Mouse (Mus musculus) ES-Bruce4 (cell line): Measurements from ENCODE around the gene Acot11. TPM values are rescaled to one million over a fixed set of nuclear protein-coding genes. Genes with fewer than 3 reads are reported as not detected.

Experiments
- H3K27ac ChIP-seq: 2 replicates; pipeline ENCODE4 v1.5.1; 2012; ENCODE audit warnings: low read length, inconsistent platforms; ENCODE audit not compliant: insufficient read depth
- H3K27me3 ChIP-seq: 2 replicates; pipeline ENCODE4 v1.6.1; 2012; ENCODE audit warnings: mild to moderate bottlenecking, low read length, inconsistent platforms; ENCODE audit not compliant: control insufficient read depth, poor library complexity, insufficient read depth, severe bottlenecking
- H3K36me3 ChIP-seq: 2 replicates; pipeline ENCODE4 v1.6.1; 2012; ENCODE audit warnings: inconsistent platforms, mild to moderate bottlenecking, low read length, moderate library complexity; ENCODE audit not compliant: control insufficient read depth, poor library complexity, insufficient read depth, severe bottlenecking
- H3K4me1 ChIP-seq: one replicate; pipeline ENCODE4 v1.8.1; 2011; ENCODE audit warnings: low read length; ENCODE audit not compliant: control insufficient read depth, insufficient read depth
- H3K4me3 ChIP-seq: 2 replicates; pipeline ENCODE4 v1.5.1; 2011; ENCODE audit warnings: low read depth, mild to moderate bottlenecking, low read length
- H3K9ac ChIP-seq: 2 replicates; pipeline ENCODE4 v1.6.1; 2012; ENCODE audit warnings: low read depth, mild to moderate bottlenecking, inconsistent platforms; ENCODE audit not compliant: poor library complexity, severe bottlenecking
- H3K9me3 ChIP-seq: replicated peaks from 2 replicates; pipeline ENCODE4 v1.6.1; 2012; ENCODE audit warnings: mild to moderate bottlenecking, low read length, inconsistent platforms; ENCODE audit not compliant: control insufficient read depth, poor library complexity, insufficient read depth, severe bottlenecking
- CTCF ChIP-seq: IDR thresholded peaks from one replicate; pipeline ENCODE4 v1.8.1; 2011; ENCODE audit warnings: low read depth, low read length
- EP300 ChIP-seq: IDR thresholded peaks from 2 replicates; pipeline ENCODE4 v1.6.1; 2011; ENCODE audit warnings: low read depth, low read length; ENCODE audit not compliant: insufficient read depth
- POLR2A ChIP-seq: IDR thresholded peaks from one replicate; pipeline ENCODE4 v1.8.1; 2011; ENCODE audit warnings: low read length; ENCODE audit not compliant: insufficient read depth
- polyA plus RNA-seq: library from polyadenylated mRNA; stranded (reverse); fragments of >200 nt; gene quantifications from 2 replicates; pipeline ENCODE4 v1.2.4, GENCODE M21; 2011; ENCODE audit warnings: low read depth; ENCODE audit not compliant: missing spikeins, insufficient read depth, insufficient read length

The Acot11 gene
- polyA plus RNA-seq, 1 experiment: 3.8 TPM

DNA sequence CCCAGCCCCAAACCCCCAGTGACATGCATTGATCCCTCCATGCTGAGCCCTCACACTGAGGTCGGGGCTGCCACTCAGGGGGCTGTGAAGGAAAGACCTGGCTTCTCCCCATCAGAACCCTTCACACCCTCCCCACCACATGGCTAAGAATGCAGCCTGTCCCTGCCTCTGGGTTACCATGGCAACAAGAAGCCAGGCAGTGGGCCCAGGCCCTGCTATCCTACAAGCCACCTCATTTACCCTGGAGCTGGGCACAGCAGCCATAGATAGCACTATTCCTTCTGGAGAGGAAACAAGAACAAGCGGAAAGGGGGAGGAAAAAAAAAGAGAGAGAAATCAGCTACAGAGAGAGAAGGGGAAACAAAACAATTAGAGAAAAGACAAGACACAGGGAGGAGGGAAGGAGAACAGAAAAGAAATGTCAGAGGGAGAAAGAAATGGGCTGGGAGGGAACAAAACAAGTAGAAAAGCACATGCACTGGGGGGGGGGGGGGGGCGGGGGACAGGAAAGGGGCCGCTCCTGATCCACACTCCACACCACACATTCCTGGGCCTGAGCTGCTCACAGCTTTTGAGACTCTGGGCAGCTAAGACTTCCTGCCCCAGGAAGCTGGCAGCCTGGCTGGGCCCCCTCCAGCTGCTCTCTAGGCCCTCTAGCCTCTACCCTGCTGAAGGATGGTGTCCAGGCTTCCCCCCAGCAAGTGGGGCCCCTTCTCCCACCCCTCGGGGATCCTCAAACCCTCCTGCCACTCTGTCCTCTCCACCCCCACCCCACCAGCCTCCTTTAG lies 18.9 kb downstream of the Acot11 start:
- no peak overlapping the region for H3K4me3 ChIP-seq

DNA sequence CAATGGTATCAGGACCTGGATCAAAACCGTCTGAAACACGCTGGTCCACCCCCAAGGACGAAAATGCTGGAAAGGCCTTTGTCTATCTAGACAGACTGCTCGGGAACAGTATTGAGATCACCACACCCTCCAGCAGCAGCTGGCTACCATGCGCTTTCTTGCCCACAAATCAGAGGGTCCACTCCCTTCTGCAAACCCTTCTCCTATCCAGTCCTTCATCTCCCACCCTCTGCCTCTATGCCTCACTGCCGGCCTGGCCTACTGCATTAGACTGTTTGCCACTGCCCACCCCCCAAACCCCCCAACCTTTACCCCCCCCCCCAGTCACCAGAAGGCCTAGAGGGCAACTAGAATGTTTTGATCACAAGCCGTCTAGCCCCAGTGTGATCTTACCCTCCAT lies 19.5 kb downstream of the Acot11 start:
- no peak overlapping the region for H3K9ac ChIP-seq
- H3K4me1 ChIP-seq: peaks cover 2% of the 10 kb centered on the region
- TF ChIP-seq CTCF (no peak), EP300 (no peak), POLR2A (no peak)
- H3K27me3 ChIP-seq: no peaks in the 10 kb centered on the region
- no peak overlapping the region for H3K27ac ChIP-seq
- H3K36me3 ChIP-seq: no peaks in the 10 kb centered on the region
- no peak overlapping the region for H3K4me3 ChIP-seq
- H3K9me3 ChIP-seq: no peaks in the 10 kb centered on the region

More for the DNA sequence above, 18.9 kb downstream of the Acot11 start:
- Histone ChIP-seq H3K36me3 (no peaks in the 10 kb centered on the region), H3K27ac (no peak overlapping the region), H3K9ac (no peak overlapping the region), H3K9me3 (no peaks in the 10 kb centered on the region), H3K4me1 (peaks cover 5% of the 10 kb centered on the region), H3K27me3 (no peaks in the 10 kb centered on the region)
- no peak for TF ChIP-seq POLR2A
- no peak for TF ChIP-seq CTCF
- no peak for TF ChIP-seq EP300

DNA sequence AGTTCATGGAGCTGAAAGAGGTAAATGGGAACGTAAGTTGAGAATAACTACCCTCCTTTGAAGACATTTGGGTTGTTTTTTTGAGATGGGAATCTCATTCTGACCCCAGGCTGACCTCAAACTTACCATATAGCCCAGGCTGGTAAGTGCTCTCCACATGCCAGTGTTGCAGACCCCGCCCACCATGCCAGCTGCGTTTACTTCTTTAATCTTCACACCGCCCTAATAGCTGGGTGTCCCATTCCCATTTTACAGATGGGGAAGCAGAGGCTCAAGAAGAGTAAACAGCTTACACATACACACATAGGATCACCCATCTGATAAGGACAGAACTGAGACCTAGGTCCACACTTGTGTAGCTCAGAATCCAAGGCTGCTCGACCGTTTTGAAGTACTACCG lies 20.0 kb downstream of the Acot11 start:
- Histone ChIP-seq H3K4me1 (peaks cover 2% of the 10 kb centered on the region), H3K9me3 (no peaks in the 10 kb centered on the region), H3K27ac (no peak overlapping the region), H3K4me3 (no peak overlapping the region), H3K9ac (no peak overlapping the region), H3K36me3 (no peaks in the 10 kb centered on the region), H3K27me3 (no peaks in the 10 kb centered on the region)
- no peak for TF ChIP-seq CTCF
- no peak for TF ChIP-seq EP300
- no peak for TF ChIP-seq POLR2A

DNA sequence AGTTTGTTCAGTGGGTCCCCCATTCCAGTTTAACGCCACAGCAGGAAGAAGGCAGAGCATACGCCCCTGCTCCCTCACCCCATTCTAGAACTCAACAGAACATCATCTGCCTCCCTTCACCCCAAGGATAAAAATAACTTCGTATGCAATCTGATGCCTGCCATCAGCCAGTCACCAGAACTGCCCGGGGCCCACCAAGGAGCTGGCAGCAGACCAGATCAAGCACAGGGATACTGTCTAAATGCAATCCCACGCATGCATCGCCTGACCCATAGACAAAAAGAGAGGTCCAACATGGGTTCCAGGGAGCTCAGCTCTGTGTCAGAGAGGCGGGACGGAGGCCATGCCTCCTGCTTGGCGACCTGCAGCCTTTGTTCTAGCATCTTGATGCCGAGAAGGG lies 21.7 kb downstream of the Acot11 start:
- no peaks in the 10 kb centered on the region for H3K9me3 ChIP-seq
- no peak overlapping the region for H3K9ac ChIP-seq
- no peaks in the 10 kb centered on the region for H3K36me3 ChIP-seq
- peaks cover 2% of the 10 kb centered on the region for H3K4me1 ChIP-seq
- TF ChIP-seq POLR2A: no peak
- no peak for TF ChIP-seq EP300
- no peak for TF ChIP-seq CTCF
- H3K4me3 ChIP-seq: no peak overlapping the region
- no peak overlapping the region for H3K27ac ChIP-seq
- no peaks in the 10 kb centered on the region for H3K27me3 ChIP-seq

DNA sequence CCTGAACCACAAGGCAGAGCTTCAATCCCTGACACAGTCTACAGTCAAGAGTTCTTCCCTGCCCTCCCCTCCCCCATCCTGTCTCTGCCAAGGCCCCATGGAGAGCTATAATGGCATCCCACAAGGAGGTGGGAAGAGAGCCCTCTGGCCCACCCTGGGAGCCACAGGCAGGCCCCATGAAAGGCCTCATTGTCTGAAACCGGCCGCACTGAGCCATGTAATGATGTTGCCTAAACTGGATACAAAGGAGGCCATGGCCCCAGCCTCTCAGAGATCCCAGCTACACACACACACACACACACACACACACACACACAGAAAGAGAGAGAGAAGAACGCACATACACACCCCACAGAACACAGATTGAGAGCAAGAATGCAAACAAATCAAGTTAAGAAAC lies 24.8 kb downstream of the Acot11 start:
- H3K9ac ChIP-seq: no peak overlapping the region
- no peaks in the 10 kb centered on the region for H3K27me3 ChIP-seq
- no peak overlapping the region for H3K4me3 ChIP-seq
- H3K36me3 ChIP-seq: no peaks in the 10 kb centered on the region
- no peaks in the 10 kb centered on the region for H3K4me1 ChIP-seq
- no peaks in the 10 kb centered on the region for H3K9me3 ChIP-seq
- TF ChIP-seq POLR2A: no peak
- no peak for TF ChIP-seq EP300
- no peak for TF ChIP-seq CTCF
- no peak overlapping the region for H3K27ac ChIP-seq

DNA sequence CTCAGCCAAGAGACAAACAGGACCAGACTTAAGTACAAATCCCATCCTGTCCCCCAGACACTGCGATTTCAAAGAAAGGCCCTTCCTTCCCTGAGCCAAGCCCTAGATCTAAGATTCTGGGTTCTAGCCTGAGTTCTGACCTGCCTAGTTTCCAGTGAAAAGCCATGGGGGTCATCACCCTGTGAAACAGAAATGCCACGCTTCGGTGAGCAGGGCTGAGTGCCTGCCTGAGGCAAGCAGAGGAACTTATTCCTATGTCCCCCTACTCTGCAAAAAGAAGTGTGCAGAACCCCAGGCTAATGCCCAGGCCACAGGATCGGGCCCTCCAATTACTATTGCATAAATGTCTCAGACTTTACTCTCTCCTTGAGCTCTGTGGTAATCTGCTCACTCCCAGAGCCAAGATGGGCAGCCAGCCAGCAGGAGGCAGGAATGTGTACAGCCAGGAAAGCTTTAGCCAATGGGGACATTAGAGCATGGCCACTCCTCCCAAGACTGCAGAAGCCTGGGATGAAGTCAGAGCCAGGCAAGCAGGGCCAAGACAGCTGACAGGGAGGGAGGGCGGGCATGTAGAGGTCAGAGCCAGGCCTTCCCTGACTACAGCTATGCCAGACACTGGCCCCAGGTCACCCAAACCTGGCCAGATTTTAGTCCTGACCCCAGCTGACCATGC lies 26.5 kb downstream of the Acot11 start:
- H3K9ac ChIP-seq: no peak overlapping the region
- H3K9me3 ChIP-seq: no peaks in the 10 kb centered on the region
- H3K36me3 ChIP-seq: no peaks in the 10 kb centered on the region
- TF ChIP-seq POLR2A: no peak
- no peak for TF ChIP-seq CTCF
- TF ChIP-seq EP300: no peak
- no peak overlapping the region for H3K27ac ChIP-seq
- no peak overlapping the region for H3K4me3 ChIP-seq
- H3K27me3 ChIP-seq: no peaks in the 10 kb centered on the region
- no peaks in the 10 kb centered on the region for H3K4me1 ChIP-seq
